Mouse (Mus musculus) CH12.LX (cell line): Measurements from ENCODE around the gene Heatr5b. TPM values are rescaled to one million over a fixed set of nuclear protein-coding genes. Genes with fewer than 3 reads are reported as not detected.

Experiments
- DNase-seq: peaks from one replicate; pipeline ENCODE4 v3.0.0-alpha.2; 2013; ENCODE audit errors: extremely low read depth
- H3K27ac ChIP-seq: 2 replicates; pipeline ENCODE4 v1.5.1; 2012; ENCODE audit warnings: low read depth, mild to moderate bottlenecking, control low read depth, moderate library complexity; ENCODE audit not compliant: insufficient read depth
- H3K27me3 ChIP-seq: replicated peaks from 2 replicates; pipeline ENCODE3; 2012; ENCODE audit warnings: inconsistent platforms
- H3K36me3 ChIP-seq, 2 experiments: replicated peaks in 1 of 2; 2 replicates each; pipeline versions ENCODE3 to v1.6.1; 2012; ENCODE audit warnings: inconsistent platforms in 1 of 2, low read length in 1 of 2, mild to moderate bottlenecking in 1 of 2, mixed read lengths in 1 of 2, moderate library complexity in 1 of 2; ENCODE audit not compliant: control insufficient read depth in 1 of 2, insufficient read depth in 1 of 2
- H3K4me1 ChIP-seq, 2 experiments: 2 replicates each; pipeline ENCODE4 v1.6.1; 2012; ENCODE audit warnings: inconsistent platforms in 1 of 2, moderate library complexity in 1 of 2; ENCODE audit not compliant: insufficient read depth in 2 of 2, control insufficient read depth in 1 of 2
- H3K4me2 ChIP-seq: 2 replicates; pipeline ENCODE4 v1.6.1; 2012; ENCODE audit warnings: low read depth, mild to moderate bottlenecking, control low read depth; ENCODE audit not compliant: poor library complexity, insufficient read depth, severe bottlenecking
- H3K4me3 ChIP-seq, 3 experiments: fragments of 150-350 bp in 1 of 3; sonication (generic) in 1 of 3; replicated peaks in 1 of 3; 2 replicates each; pipeline versions ENCODE3 to v1.5.1; 2011 to 2012; ENCODE audit warnings: low read depth in 2 of 3, low read length in 2 of 3, mild to moderate bottlenecking in 2 of 3, moderate library complexity in 2 of 3, control low read depth in 1 of 3, improper control_type of control experiment in 1 of 3, inconsistent platforms in 1 of 3, mixed read lengths in 1 of 3; ENCODE audit not compliant: poor library complexity in 1 of 3
- H3K79me2 ChIP-seq: replicated peaks from 2 replicates; pipeline ENCODE4 v1.6.1; 2012; ENCODE audit warnings: mild to moderate bottlenecking, moderate library complexity; ENCODE audit not compliant: control insufficient read depth, poor library complexity, insufficient read depth, severe bottlenecking; ENCODE audit errors: extremely low read depth
- H3K9ac ChIP-seq: 2 replicates; pipeline ENCODE4 v1.6.1; 2012; ENCODE audit warnings: low read depth, mild to moderate bottlenecking, control low read depth, moderate library complexity; ENCODE audit not compliant: insufficient read depth
- H3K9me3 ChIP-seq: replicated peaks from 2 replicates; pipeline ENCODE3; 2012; ENCODE audit warnings: low read length, inconsistent platforms, mixed read lengths
- BHLHE40 ChIP-seq: IDR thresholded peaks from 2 replicates; pipeline ENCODE4 v1.6.1; 2011; ENCODE audit warnings: mild to moderate bottlenecking, low read depth, low read length, improper control_type of control experiment
- CHD1 ChIP-seq: IDR thresholded peaks from 2 replicates; pipeline ENCODE4 v1.6.1; 2012; ENCODE audit warnings: low read depth, low read length, improper control_type of control experiment, inconsistent platforms
- CHD2 ChIP-seq: IDR thresholded peaks from 2 replicates; pipeline ENCODE4 v1.6.1; 2011; ENCODE audit warnings: low read length, improper control_type of control experiment
- E2F4 ChIP-seq: IDR thresholded peaks from 2 replicates; pipeline ENCODE4 v1.6.1; 2011; ENCODE audit warnings: low read depth, low read length, improper control_type of control experiment; ENCODE audit not compliant: insufficient replicate concordance
- ETS1 ChIP-seq: conservative IDR thresholded peaks from 2 replicates; pipeline ENCODE4 v1.6.1; 2012; ENCODE audit warnings: low read depth, mild to moderate bottlenecking, inconsistent platforms, low read length, improper control_type of control experiment, moderate library complexity
- JUND ChIP-seq: conservative IDR thresholded peaks from 2 replicates; pipeline ENCODE4 v1.6.1; 2011; ENCODE audit warnings: low read depth, low read length, improper control_type of control experiment
- MAZ ChIP-seq: IDR thresholded peaks from 2 replicates; pipeline ENCODE4 v1.6.1; 2012; ENCODE audit warnings: low read depth, mild to moderate bottlenecking, inconsistent platforms, low read length, improper control_type of control experiment, moderate library complexity
- MXI1 ChIP-seq: IDR thresholded peaks from 2 replicates; pipeline ENCODE4 v1.6.1; 2011; ENCODE audit warnings: mild to moderate bottlenecking, low read depth, low read length, improper control_type of control experiment
- POLR2A ChIP-seq: IDR thresholded peaks from 2 replicates; pipeline ENCODE4 v1.6.1; 2011; ENCODE audit warnings: low read depth, mild to moderate bottlenecking, improper control_type of control experiment, low read length
- POLR2AphosphoS2 ChIP-seq: IDR thresholded peaks from 2 replicates; pipeline ENCODE4 v1.6.1; 2011; ENCODE audit warnings: low read depth, low read length, improper control_type of control experiment
- RCOR1 ChIP-seq: conservative IDR thresholded peaks from 2 replicates; pipeline ENCODE4 v1.6.1; 2012; ENCODE audit warnings: low read depth, mild to moderate bottlenecking, inconsistent platforms, low read length, improper control_type of control experiment
- USF1 ChIP-seq: IDR thresholded peaks from 2 replicates; pipeline ENCODE4 v1.6.1; 2014; ENCODE audit warnings: low read depth, mild to moderate bottlenecking, inconsistent platforms, low read length, improper control_type of control experiment
- USF2 ChIP-seq: conservative IDR thresholded peaks from 2 replicates; pipeline ENCODE4 v1.6.1; 2011; ENCODE audit warnings: low read depth, low read length, improper control_type of control experiment
- ZC3H11A ChIP-seq: IDR thresholded peaks from 2 replicates; pipeline ENCODE4 v1.6.1; 2012; ENCODE audit warnings: low read depth, mild to moderate bottlenecking, inconsistent platforms, low read length, improper control_type of control experiment
- dilution Hi-C: fragments of 300-500 bp; cut with MboI; formaldehyde crosslinking; loops from 2 replicates; pipeline ENCODE4 v1.14.3; 2020; ENCODE audit warnings: low sequenced_read_pairs; ENCODE audit not compliant: extremely low pct_unique_long_range_greater_than_20kb, extremely low pct_ligation_motif_present
- in situ Hi-C: fragments of 300-500 bp; cut with MboI; formaldehyde crosslinking; loops from 3 replicates; pipeline ENCODE4 v1.14.3; 2019; ENCODE audit warnings: low sequenced_read_pairs, low pct_ligation_motif_present, low pct_unique_long_range_greater_than_20kb, mixed read lengths
- polyA plus RNA-seq: library from polyadenylated mRNA; unstranded; fragments of >175 nt; gene quantifications from 2 replicates; pipeline ENCODE4 v1.2.1, GENCODE M21; 2012; ENCODE audit warnings: low read depth; ENCODE audit not compliant: insufficient read length
- total RNA-seq, 2 experiments: library from RNA; depleted of rRNA; stranded (reverse); fragments of 300-350 nt in 1 of 2; fragments of >200 nt in 1 of 2; gene quantifications; 2 replicates each; pipeline ENCODE4 v1.2.3; 2012 to 2014

The Heatr5b gene
- total and polyA plus RNA-seq, 3 experiments: 13.0 to 21.5 (median 17.9) TPM

- H3K9me3 ChIP-seq: no peaks in the 10 kb centered on the region
- no peaks in the 10 kb centered on the region for H3K27me3 ChIP-seq
- in situ Hi-C loops: no loop called here
- H3K36me3 ChIP-seq: peaks cover 26 to 53% of the 10 kb centered on the region in 2 experiments
- no peak overlapping the region for H3K4me2 ChIP-seq
- H3K9ac ChIP-seq: no peak overlapping the region
- no peak overlapping the region for H3K27ac ChIP-seq
- no peak for DNase-seq
- H3K4me3 ChIP-seq: no peak overlapping the region
- TF ChIP-seq JUND: no peak
- no peak for TF ChIP-seq MXI1
- TF ChIP-seq CHD1: no peak
- TF ChIP-seq MAZ: no peak
- TF ChIP-seq USF2: no peak
- no peak for TF ChIP-seq ZC3H11A
- no peak for TF ChIP-seq POLR2AphosphoS2
- TF ChIP-seq POLR2A: no peak
- no peak for TF ChIP-seq CHD2
- no peak for TF ChIP-seq RCOR1
- no peak for TF ChIP-seq E2F4
- dilution Hi-C loops: no loop called here
- no peaks in the 10 kb centered on the region for H3K79me2 ChIP-seq
- peaks cover 2 to 30% of the 10 kb centered on the region in 2 experiments; a peak in 2 of 4 replicates for H3K4me1 ChIP-seq
These were observed 71.9 kb downstream of the Heatr5b start for GRCm38 (mm10) chr17:78763272-78763671.

GRCm38 (mm10) chr17:78752938-78753655 is 82.1 kb downstream of the Heatr5b start:
- H3K27me3 ChIP-seq: no peaks in the 10 kb centered on the region
- peak overlapping the region in 1 of 3 experiments; percentile 40 for H3K4me3 ChIP-seq
- no peaks in the 10 kb centered on the region for H3K79me2 ChIP-seq
- peaks cover 12 to 44% of the 10 kb centered on the region in 2 experiments for H3K36me3 ChIP-seq
- H3K4me1 ChIP-seq: peaks cover 4 to 41% of the 10 kb centered on the region in 2 experiments; a peak in 3 of 4 replicates
- in situ Hi-C loops (loop anchor here (10.0 kb wide), 1 partner anchor 148 kb away; no protein-coding TSS in a partner anchor), dilution Hi-C loops (no loop called here)
- peak; percentile 62 for DNase-seq
- peak overlapping the region; percentile 51 for H3K4me2 ChIP-seq
- 0 out of 2 replicates have a peak overlapping the region, but pooled peaks have one; percentile 7 for H3K27ac ChIP-seq
- H3K9ac ChIP-seq: no peak overlapping the region; the same call in 1 of the 2 replicates
- no peaks in the 10 kb centered on the region for H3K9me3 ChIP-seq
- TF ChIP-seq USF1 (no peak), ETS1 (0 out of 2 replicates have a peak, but pooled peaks have one; percentile 27), BHLHE40 (0 out of 2 replicates have a peak, but pooled peaks have one; percentile 36)
